Mouse (Mus musculus): ENCODE measurements around the gene F8. TPM values are rescaled to one million over a fixed set of nuclear protein-coding genes. Genes with fewer than 3 reads are reported as not detected.

F8 gene
- total and polyA plus RNA-seq, 3 experiments, result 0.76 to 2.6 (median 1.6) TPM

DNA sequence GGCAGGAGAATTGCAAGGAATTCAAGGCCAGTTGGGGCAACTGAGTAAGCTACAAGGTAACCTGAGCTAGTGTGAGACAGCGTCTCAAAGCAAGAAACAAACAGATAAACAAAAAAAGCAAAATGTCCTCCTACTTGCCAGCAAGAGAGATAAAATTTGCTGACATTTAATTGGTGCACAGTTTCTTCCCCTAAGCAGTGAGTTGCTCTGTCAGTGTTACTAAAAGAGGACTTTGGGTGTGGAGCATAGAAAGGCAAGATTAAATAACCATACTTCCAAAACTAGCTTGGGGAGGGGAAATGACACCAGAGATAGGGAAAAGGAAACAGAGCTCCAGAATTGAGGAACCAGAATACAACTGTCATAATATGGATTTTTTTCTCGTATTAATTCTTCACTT, 252.9 kb downstream of the F8 start:
- Histone ChIP-seq H3K9ac (ENCODE audit: insufficient read depth, low read depth) (no peak overlapping the region; the same call in 1 of the 2 replicates), H3K27me3 (replicated peaks) (no peaks in the 10 kb centered on the region), H3K27ac (ENCODE audit: insufficient read depth, low read depth) (no peak overlapping the region), H3K4me1 (ENCODE audit: control insufficient read depth in 1 of 2, insufficient read depth in 2 of 2) (peaks cover 0 to 10% of the 10 kb centered on the region in 2 experiments; a peak in 2 of 4 replicates), H3K79me2 (replicated peaks; ENCODE audit: control insufficient read depth, extremely low read depth, insufficient read depth, poor library complexity, severe bottlenecking) (0 out of 2 replicates have a peak, but pooled peaks cover 3% of the 10 kb centered on the region), H3K9me3 (replicated peaks; ENCODE audit: low read length) (no peaks in the 10 kb centered on the region), H3K4me2 (ENCODE audit: insufficient read depth, low read depth, poor library complexity, severe bottlenecking) (0 out of 2 replicates have a peak overlapping the region, but pooled peaks have one; percentile 44), H3K36me3 (replicated peaks in 1 of 2; ENCODE audit: control insufficient read depth in 1 of 2, insufficient read depth in 1 of 2, low read length in 1 of 2) (peaks cover 0 to 7% of the 10 kb centered on the region in 2 experiments), H3K4me3 (replicated peaks in 1 of 3; ENCODE audit: low read depth in 2 of 3, low read length in 2 of 3, poor library complexity in 1 of 3) (peak overlapping the region in 1 of 3 experiments; percentile 69)
- dilution Hi-C loops (cut with MboI; ENCODE audit: extremely low pct_ligation_motif_present, extremely low pct_unique_long_range_greater_than_20kb, low sequenced_read_pairs) (no loop called here), in situ Hi-C loops (cut with MboI; ENCODE audit: low pct_ligation_motif_present, low pct_unique_long_range_greater_than_20kb, low sequenced_read_pairs) (no loop called here)
- TF ChIP-seq JUND (conservative IDR thresholded peaks at IDR 0.05; ENCODE audit: low read depth, low read length) (no peak), JUN (IDR thresholded peaks at IDR 0.05; ENCODE audit: insufficient read depth, low read depth, low read length) (no peak), E2F4 (IDR thresholded peaks at IDR 0.05; ENCODE audit: insufficient replicate concordance, low read depth, low read length) (no peak), ZMIZ1 (IDR thresholded peaks at IDR 0.05; ENCODE audit: low read depth, low read length) (no peak), POLR2A (IDR thresholded peaks at IDR 0.05; ENCODE audit: low read depth, low read length) (no peak)
- no peak for DNase-seq (ENCODE audit: extremely low read depth)

DNA sequence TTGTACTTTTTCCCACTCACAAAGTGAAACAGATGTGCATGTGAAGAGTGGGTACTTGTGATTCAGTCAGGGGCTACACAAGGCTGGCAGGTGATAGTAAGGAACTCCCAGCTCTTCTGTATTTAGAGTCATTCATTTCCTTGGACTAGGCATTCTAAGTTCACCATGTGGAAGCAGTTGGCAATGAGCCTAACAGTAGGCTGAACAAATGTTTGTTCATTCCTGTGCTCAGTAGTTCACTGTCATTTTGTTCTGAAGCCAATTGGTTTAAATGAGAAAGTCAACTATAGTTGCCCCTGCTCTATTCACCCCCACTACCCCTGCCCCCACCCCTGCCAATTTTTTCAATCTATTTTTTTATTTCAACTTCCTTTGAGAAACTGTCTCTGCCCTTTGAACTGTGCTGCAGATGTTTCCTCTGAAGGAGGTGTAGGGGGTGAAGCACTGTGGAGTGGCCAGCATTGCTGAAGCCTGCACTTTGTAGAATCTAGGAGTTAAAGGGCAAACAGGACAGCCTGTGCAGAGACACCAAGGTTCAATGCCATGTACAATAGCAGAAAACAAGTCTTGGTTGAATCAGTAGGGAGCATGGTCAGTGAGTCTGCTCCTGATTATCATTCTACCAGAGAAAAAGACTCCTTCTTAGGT, 254.0 kb downstream of the F8 start:
- H3K4me3 ChIP-seq (replicated peaks in 1 of 3; ENCODE audit: low read depth in 2 of 3, low read length in 2 of 3, poor library complexity in 1 of 3), result no peak overlapping the region
- H3K79me2 ChIP-seq (replicated peaks; ENCODE audit: control insufficient read depth, extremely low read depth, insufficient read depth, poor library complexity, severe bottlenecking), result 0 out of 2 replicates have a peak, but pooled peaks cover 3% of the 10 kb centered on the region
- H3K9ac ChIP-seq (ENCODE audit: insufficient read depth, low read depth), result no peak overlapping the region
- TF ChIP-seq E2F4 (IDR thresholded peaks at IDR 0.05; ENCODE audit: insufficient replicate concordance, low read depth, low read length) (no peak), SIN3A (IDR thresholded peaks at IDR 0.05; ENCODE audit: low read length) (no peak), NELFE (IDR thresholded peaks at IDR 0.05; ENCODE audit: low read depth, low read length) (no peak), USF2 (conservative IDR thresholded peaks at IDR 0.05; ENCODE audit: low read depth, low read length) (no peak), RCOR1 (conservative IDR thresholded peaks at IDR 0.05; ENCODE audit: low read depth, low read length) (no peak), JUN (IDR thresholded peaks at IDR 0.05; ENCODE audit: insufficient read depth, low read depth, low read length) (no peak), ZC3H11A (IDR thresholded peaks at IDR 0.05; ENCODE audit: low read depth, low read length) (no peak), GABPA (IDR thresholded peaks at IDR 0.05; ENCODE audit: insufficient replicate concordance, low read depth, low read length) (no peak), NRF1 (IDR thresholded peaks at IDR 0.05; ENCODE audit: low read depth, low read length) (no peak), ZMIZ1 (IDR thresholded peaks at IDR 0.05; ENCODE audit: low read depth, low read length) (no peak), ZNF384 (IDR thresholded peaks at IDR 0.05; ENCODE audit: low read depth, low read length) (no peak), MAX (IDR thresholded peaks at IDR 0.05; ENCODE audit: low read length) (no peak), KAT2A (IDR thresholded peaks at IDR 0.05; ENCODE audit: insufficient replicate concordance, low read length) (no peak), SMC3 (IDR thresholded peaks at IDR 0.05; ENCODE audit: low read depth, low read length) (no peak), TBP (conservative IDR thresholded peaks at IDR 0.05; ENCODE audit: low read depth, low read length) (no peak), PAX5 (IDR thresholded peaks at IDR 0.05; ENCODE audit: low read length) (no peak)
- dilution Hi-C loops (cut with MboI; ENCODE audit: extremely low pct_ligation_motif_present, extremely low pct_unique_long_range_greater_than_20kb, low sequenced_read_pairs) (no loop called here), in situ Hi-C loops (cut with MboI; ENCODE audit: low pct_ligation_motif_present, low pct_unique_long_range_greater_than_20kb, low sequenced_read_pairs) (no loop called here)
- H3K4me1 ChIP-seq (ENCODE audit: control insufficient read depth in 1 of 2, insufficient read depth in 2 of 2), result peaks cover 0 to 10% of the 10 kb centered on the region in 2 experiments; a peak in 2 of 4 replicates
- no peaks in the 10 kb centered on the region for H3K27me3 ChIP-seq (replicated peaks)
- H3K27ac ChIP-seq (ENCODE audit: insufficient read depth, low read depth), result no peak overlapping the region
- no peaks in the 10 kb centered on the region for H3K9me3 ChIP-seq (replicated peaks; ENCODE audit: low read length)
- no peak for DNase-seq (ENCODE audit: extremely low read depth)
- H3K4me2 ChIP-seq (ENCODE audit: insufficient read depth, low read depth, poor library complexity, severe bottlenecking), result peak overlapping the region; percentile 50; the same call in 1 of the 2 replicates
- peaks cover 0 to 7% of the 10 kb centered on the region in 2 experiments for H3K36me3 ChIP-seq (replicated peaks in 1 of 2; ENCODE audit: control insufficient read depth in 1 of 2, insufficient read depth in 1 of 2, low read length in 1 of 2)
